Mouse (Mus musculus) intestine, embryonic 16.5 days (tissue): Measurements from ENCODE around the gene Cfap77. TPM values are rescaled to one million over a fixed set of nuclear protein-coding genes. Genes with fewer than 3 reads are reported as not detected.
A peak's percentile ranks its signal among the peaks of the same experiment; 100 is the strongest.

Experiments
- ATAC-seq: fragments of 200-750 bp; cut with Nextera tagmentation; 2 replicates; pipeline ENCODE4 v1.8.0; 2017; ENCODE audit warnings: moderate TSS enrichment, moderate library complexity
- H3K27ac ChIP-seq: fragments of 300-500 bp; sonication (generic); 2 replicates; pipeline ENCODE4 v1.5.1; 2014; ENCODE audit warnings: mild to moderate bottlenecking, low read length
- H3K27me3 ChIP-seq: fragments of 300-500 bp; sonication (generic); replicated peaks from 2 replicates; pipeline ENCODE4 v1.6.1; 2014; ENCODE audit warnings: low read length, control low read depth, mixed read lengths; ENCODE audit not compliant: control insufficient read depth, insufficient read depth
- H3K36me3 ChIP-seq: fragments of 300-500 bp; sonication (generic); 2 replicates; pipeline ENCODE4 v1.6.1; 2014; ENCODE audit warnings: low read length, control low read depth; ENCODE audit not compliant: control insufficient read depth, insufficient read depth
- H3K4me1 ChIP-seq: fragments of 300-500 bp; sonication (generic); 2 replicates; pipeline ENCODE4 v1.6.1; 2014; ENCODE audit warnings: low read length, control low read depth, mixed read lengths; ENCODE audit not compliant: control insufficient read depth, insufficient read depth
- H3K4me2 ChIP-seq: fragments of 300-500 bp; sonication (generic); 2 replicates; pipeline ENCODE4 v1.6.1; 2014; ENCODE audit warnings: low read depth, low read length, control low read depth
- H3K4me3 ChIP-seq: fragments of 300-500 bp; sonication (generic); 2 replicates; pipeline ENCODE4 v1.5.1; 2014; ENCODE audit warnings: mild to moderate bottlenecking, low read length
- H3K9ac ChIP-seq: fragments of 300-500 bp; sonication (generic); 2 replicates; pipeline ENCODE4 v1.6.1; 2014; ENCODE audit warnings: low read depth, low read length
- H3K9me3 ChIP-seq: fragments of 300-500 bp; sonication (generic); 2 replicates; pipeline ENCODE4 v1.6.1; 2016; ENCODE audit warnings: low read length, control low read depth; ENCODE audit not compliant: control insufficient read depth
- WGBS: fragments of 180-500 bp; shearing (Covaris S2); extraction: QIAGEN DNeasy Blood & Tissue Kit; methylation state at CpG from one replicate; pipeline ENCODE4 v1.1.7; 2014; 5-methylcytosine and 5-hydroxymethylcytosine counted together
- polyA plus RNA-seq: library from polyadenylated mRNA; unstranded; fragments of >200 nt; fragmentation: Nextera tagmentation; extraction: Ambion mirVana; gene quantifications from 2 replicates; pipeline ENCODE4 v1.2.1, GENCODE M21; 2015

Gene Cfap77
- polyA plus RNA-seq, 1 experiment from 2014 or later = 0.31 TPM

DNA sequence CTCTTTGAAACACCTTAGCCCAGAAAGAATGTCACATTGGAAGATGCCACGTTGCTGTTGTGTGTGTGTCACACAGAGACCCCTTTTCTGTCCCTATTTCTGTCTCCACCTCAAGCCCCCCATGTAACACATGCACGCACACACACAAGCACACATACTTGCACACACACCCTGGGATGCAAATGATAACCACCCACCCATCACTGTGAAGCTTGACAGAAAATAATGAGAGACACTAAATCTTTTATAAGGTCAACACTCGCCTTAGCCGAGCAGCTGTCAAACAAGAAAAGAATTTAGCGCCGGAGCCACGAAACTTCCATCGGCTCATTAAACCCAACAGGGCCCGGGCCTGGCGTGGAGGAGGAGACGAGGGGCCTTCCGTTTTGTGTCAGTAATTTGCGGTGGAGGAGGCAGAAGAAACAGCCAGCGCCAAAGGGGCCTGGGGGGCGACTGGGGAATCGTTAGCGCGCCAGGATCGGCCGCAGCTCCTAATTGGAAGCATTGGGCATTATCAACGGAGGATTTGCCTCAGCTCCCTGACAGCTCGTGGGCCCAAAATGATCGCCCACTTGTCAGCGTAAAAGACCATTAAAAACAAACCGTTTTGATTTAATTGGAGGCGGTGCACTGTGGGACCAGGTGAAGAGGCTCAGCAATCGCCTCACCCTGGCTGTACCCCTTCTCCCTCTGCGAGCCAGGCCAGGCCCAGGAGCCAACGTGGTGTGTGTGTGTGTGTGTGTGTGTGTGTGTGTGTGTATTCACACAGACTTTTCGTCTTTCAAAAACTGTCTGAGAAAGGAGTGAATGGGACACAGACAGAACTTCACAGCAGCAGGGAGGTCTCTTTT is 111.0 kb downstream of the Cfap77 start:
- WGBS = 46% methylated on average over 30 of the region's 30 CpGs
- H3K9me3 ChIP-seq = no peaks in the 10 kb centered on the region
- ATAC-seq = no peak
- no peak overlapping the region for H3K4me3 ChIP-seq
- H3K4me2 ChIP-seq = no peak overlapping the region
- H3K27ac ChIP-seq = no peak overlapping the region
- H3K27me3 ChIP-seq = no peaks in the 10 kb centered on the region
- no peaks in the 10 kb centered on the region for H3K36me3 ChIP-seq
- H3K4me1 ChIP-seq = no peaks in the 10 kb centered on the region
- no peak overlapping the region for H3K9ac ChIP-seq

DNA sequence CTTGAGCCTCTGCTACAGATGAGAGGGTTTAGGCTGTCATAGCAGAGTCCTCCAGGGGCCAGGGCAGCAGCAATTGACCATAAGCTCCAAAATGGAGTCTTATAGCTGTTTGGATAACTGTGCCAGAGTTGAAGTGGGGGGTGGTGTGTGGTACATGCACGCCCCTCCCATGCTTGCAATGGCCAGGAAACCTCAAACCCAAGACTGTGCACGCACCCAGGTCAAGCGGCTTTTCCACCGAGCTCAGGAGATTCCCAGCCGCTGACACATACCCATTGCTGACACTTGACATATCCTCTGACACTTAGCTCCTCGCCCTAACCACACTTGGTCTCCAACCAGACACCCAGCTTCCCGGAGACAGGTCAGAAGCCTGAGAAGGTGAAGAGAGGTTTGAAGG is 115.9 kb downstream of the Cfap77 start:
- H3K4me2 ChIP-seq = no peak overlapping the region
- H3K36me3 ChIP-seq = no peaks in the 10 kb centered on the region
- H3K9ac ChIP-seq = no peak overlapping the region
- H3K4me1 ChIP-seq = no peaks in the 10 kb centered on the region
- no peak for ATAC-seq
- no peak overlapping the region for H3K4me3 ChIP-seq
- no peak overlapping the region for H3K27ac ChIP-seq
- no peaks in the 10 kb centered on the region for H3K27me3 ChIP-seq
- 75% methylated on average over 7 of the region's 7 CpGs for WGBS
- no peaks in the 10 kb centered on the region for H3K9me3 ChIP-seq

DNA sequence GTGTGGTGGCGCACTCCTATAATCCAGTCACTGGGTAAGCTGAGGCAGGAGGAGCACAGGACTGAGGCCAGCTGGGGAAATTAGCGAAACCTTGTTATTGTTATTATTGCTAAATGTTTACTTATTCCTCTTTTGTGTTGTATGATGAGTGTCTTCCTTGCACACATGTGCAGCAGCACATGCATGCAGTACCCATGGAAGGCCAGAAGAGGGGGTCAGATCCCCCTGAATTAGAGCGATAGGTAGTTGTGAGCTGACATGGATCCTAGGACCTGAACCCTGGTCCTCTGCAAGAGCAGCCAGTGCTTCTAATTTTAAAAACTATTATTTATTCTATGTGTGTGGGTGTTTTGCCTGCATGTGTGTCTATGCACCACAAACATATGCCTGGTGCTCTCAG is 124.3 kb downstream of the Cfap77 start:
- ATAC-seq = no peak
- WGBS = 89% methylated on average over 3 of the region's 3 CpGs

DNA sequence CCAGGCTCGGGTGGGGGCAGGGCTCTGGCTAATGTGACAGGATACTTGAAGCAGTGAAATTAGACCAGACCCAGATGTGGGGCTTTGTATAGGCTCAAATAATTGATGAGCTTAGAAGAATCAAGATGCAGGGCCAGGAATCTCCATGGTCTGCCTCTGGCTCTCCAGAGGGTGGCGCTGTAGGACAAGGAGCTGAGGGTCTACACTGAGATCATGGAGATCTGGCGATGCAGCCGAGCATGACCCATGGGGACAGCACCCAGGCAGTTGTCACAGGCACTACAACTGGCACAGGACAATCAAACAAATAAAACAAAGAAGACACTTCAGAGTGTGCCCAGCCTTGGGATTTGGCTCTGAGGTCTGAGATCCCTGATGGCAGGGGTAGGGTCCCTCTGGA is 131.0 kb downstream of the Cfap77 start:
- H3K27me3 ChIP-seq = peaks cover 32% of the 10 kb centered on the region

More for the DNA sequence above, 124.3 kb downstream of the Cfap77 start:
- no peak overlapping the region for H3K4me3 ChIP-seq
- no peaks in the 10 kb centered on the region for H3K27me3 ChIP-seq
- no peak overlapping the region for H3K27ac ChIP-seq
- no peaks in the 10 kb centered on the region for H3K9me3 ChIP-seq
- no peaks in the 10 kb centered on the region for H3K36me3 ChIP-seq
- H3K9ac ChIP-seq = no peak overlapping the region
- no peaks in the 10 kb centered on the region for H3K4me1 ChIP-seq
- H3K4me2 ChIP-seq = no peak overlapping the region

DNA sequence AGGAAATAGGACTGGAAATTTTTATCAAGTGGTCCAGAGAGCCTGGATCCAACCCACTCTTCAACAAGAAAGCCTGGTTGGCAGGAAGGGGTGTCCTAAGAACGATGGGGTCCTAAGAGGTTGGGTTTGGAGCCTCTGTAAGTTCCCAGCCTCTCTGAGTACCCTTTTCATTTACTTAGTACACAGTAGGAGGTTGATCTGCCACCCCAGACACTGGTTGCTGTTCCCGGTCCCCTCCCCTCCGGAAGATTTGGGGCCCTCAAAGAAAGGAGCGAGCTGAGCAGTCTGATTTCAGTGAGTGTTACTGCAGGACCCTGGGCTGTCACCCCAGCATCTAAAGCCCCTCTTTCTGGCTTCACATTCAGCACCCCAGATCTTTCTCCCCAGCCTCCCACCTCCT is 135.9 kb downstream of the Cfap77 start:
- H3K4me2 ChIP-seq = no peak overlapping the region
- no peaks in the 10 kb centered on the region for H3K36me3 ChIP-seq
- H3K9ac ChIP-seq = no peak overlapping the region
- no peaks in the 10 kb centered on the region for H3K9me3 ChIP-seq
- no peak for ATAC-seq
- H3K4me1 ChIP-seq = peaks cover 4% of the 10 kb centered on the region; the same call in 1 of the 2 replicates
- H3K27me3 ChIP-seq = peaks cover 69% of the 10 kb centered on the region
- 1% methylated on average over 4 of the region's 4 CpGs for WGBS
- H3K4me3 ChIP-seq = no peak overlapping the region
- H3K27ac ChIP-seq = no peak overlapping the region

More for the DNA sequence above, 131.0 kb downstream of the Cfap77 start:
- Histone ChIP-seq H3K4me1 (no peaks in the 10 kb centered on the region), H3K9me3 (no peaks in the 10 kb centered on the region), H3K9ac (no peak overlapping the region), H3K4me2 (no peak overlapping the region), H3K4me3 (no peak overlapping the region), H3K36me3 (no peaks in the 10 kb centered on the region), H3K27ac (no peak overlapping the region)
- peak; percentile 48; the same call in 1 of the 2 replicates for ATAC-seq
- WGBS = 1% methylated on average over 4 of the region's 4 CpGs

DNA sequence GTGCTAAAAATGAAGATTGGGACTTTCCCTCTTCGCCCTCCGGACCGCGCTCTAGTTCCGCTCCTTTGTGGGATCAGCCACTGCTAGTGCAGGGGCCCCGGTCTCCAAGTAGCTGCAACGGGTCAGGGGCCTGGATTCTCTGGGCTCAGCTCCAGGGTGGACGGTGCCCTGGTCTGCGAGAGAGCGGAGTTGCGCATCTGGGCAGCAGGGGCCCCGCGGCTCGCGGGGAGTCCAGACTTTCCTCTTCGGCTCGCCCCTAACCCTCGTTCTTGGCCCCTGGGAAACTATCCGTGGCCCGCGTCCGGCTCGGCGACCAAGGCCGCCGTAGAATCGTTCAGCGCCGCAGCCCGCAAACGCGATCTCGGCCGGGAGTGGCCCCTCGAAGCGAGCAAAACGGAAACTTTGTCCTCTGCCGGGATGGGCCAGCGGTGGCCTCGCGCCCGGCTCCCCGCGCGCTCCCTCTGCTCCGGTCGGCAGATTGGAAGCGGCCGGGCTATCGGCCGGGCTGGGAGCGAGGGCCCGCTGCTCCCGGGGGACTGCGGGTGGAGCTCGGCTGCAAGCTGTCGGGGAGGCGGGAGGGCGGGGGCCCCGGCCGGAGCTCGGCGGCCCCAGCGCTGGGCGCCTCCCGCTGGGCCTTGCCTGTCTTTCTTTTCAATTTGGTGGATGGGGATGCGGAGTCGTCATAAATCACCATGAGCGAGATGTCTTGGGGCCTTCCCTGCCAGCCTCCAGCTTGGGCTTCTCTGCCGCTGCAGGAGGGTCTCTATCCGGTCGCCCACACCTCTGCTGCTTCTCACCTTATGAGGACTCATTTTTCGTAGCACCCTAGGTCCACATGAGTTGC is 137.1 kb downstream of the Cfap77 start:
- no peak overlapping the region for H3K27ac ChIP-seq
- WGBS = 1% methylated on average over 73 of the region's 73 CpGs
- H3K4me1 ChIP-seq = peaks cover 4% of the 10 kb centered on the region; the same call in 1 of the 2 replicates
- H3K27me3 ChIP-seq = peaks cover 68% of the 10 kb centered on the region
- peak overlapping the region; percentile 27 for H3K4me2 ChIP-seq
- peak overlapping the region; percentile 16; the same call in 1 of the 2 replicates for H3K4me3 ChIP-seq
- no peak overlapping the region for H3K9ac ChIP-seq
- ATAC-seq = no peak
- H3K9me3 ChIP-seq = no peaks in the 10 kb centered on the region
- H3K36me3 ChIP-seq = no peaks in the 10 kb centered on the region

DNA sequence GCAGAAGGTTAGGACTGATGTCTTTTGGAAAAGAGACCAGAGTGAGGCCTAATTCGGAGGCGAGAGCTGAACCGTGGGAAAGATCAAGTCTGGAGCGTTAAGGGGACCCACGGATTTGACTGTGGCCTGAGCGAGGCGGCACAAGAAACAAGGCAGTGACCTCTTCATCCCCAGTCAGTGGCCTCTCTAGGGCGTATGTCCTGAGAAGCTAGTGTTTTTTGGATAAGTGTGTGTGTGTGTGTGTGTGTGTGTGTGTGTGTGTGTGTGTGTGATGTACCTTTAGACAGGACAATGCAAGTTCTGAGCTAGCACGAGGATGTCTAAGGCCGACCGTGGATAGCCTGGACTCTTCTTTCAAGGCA is 137.7 kb downstream of the Cfap77 start:
- peaks cover 4% of the 10 kb centered on the region; the same call in 1 of the 2 replicates for H3K4me1 ChIP-seq
- WGBS = 6% methylated on average over 11 of the region's 11 CpGs
- no peak overlapping the region for H3K4me3 ChIP-seq
- no peak overlapping the region for H3K27ac ChIP-seq
- no peak overlapping the region for H3K4me2 ChIP-seq
- no peak for ATAC-seq
- peaks cover 64% of the 10 kb centered on the region for H3K27me3 ChIP-seq
- no peaks in the 10 kb centered on the region for H3K9me3 ChIP-seq
- H3K9ac ChIP-seq = no peak overlapping the region
- no peaks in the 10 kb centered on the region for H3K36me3 ChIP-seq

DNA sequence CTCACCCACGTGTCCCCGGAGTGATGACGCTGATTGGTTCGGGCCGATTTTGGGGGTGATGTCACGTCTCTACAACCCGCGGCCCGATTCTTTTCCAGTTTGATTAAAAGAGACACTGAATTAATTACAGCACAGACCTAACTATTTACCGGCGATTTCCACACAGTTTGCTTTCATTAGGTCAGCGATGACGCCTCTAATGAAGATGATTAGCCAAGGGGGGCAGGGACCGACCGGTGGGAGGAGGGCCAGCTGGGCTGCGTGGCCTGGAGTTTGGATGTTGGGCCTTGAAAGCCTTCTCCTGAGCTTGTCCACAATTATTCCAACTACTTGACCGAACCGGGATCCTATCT is 138.4 kb downstream of the Cfap77 start, which contains the start of gene Barhl1:
Barhl1 (minus strand) TSS at position 156 of the 353 bp plus-strand sequence.
- WGBS = 5% methylated on average over 18 of the region's 18 CpGs
- H3K9ac ChIP-seq = no peak within 1 kb of the TSS
- ATAC-seq = no peak
- no peak within 1 kb of the TSS for H3K4me2 ChIP-seq
- H3K4me1 ChIP-seq = peaks cover 4% of the 10 kb centered on the region; the same call in 1 of the 2 replicates
- no peak within 1 kb of the TSS; the same call in 1 of the 2 replicates for H3K4me3 ChIP-seq
- no peaks in the 10 kb centered on the region for H3K9me3 ChIP-seq
- peaks cover 64% of the 10 kb centered on the region for H3K27me3 ChIP-seq
- H3K27ac ChIP-seq = no peak within 1 kb of the TSS
- H3K36me3 ChIP-seq = no peaks in the 10 kb centered on the region

DNA sequence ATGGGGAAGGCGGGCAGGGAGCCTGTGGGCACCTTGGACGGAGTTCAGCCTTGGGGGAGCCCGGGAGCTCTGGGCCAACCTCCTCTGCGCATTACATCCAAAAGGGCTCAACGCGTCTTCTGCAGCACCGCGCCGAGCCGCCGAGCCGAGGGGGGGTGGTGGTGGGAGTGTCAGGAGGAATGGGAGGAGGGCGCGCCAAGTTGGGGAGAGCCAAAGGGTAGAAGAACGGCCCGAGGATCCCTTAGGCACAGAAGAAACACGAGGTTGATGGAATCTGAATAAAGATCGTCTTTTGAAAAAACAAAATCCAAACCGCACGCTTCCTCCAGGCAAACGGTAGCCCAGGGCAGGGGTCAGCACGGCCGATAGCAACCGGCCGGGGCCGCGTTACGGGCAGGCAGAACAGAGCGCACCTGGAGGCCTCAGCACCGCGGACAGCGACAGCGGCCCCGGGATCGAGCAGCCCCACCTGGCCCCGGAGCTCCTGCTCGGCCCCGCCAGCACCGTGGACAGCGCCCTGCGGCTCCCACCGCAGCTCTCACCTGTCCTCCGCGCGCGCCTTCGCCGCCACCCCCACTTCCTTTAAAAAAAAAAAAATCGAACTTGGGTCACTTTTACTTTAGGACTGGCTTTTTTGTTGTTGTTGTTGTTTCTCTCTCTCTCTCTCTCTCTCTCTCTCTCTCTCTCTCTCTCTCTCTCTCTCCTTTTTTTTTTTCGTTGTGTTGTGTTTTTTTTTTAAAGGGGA is 138.9 kb downstream of the Cfap77 start:
- no peaks in the 10 kb centered on the region for H3K36me3 ChIP-seq
- no peak overlapping the region; the same call in 1 of the 2 replicates for H3K4me3 ChIP-seq
- H3K4me1 ChIP-seq = peaks cover 4% of the 10 kb centered on the region; the same call in 1 of the 2 replicates
- H3K27ac ChIP-seq = no peak overlapping the region
- no peak overlapping the region for H3K9ac ChIP-seq
- no peak overlapping the region for H3K4me2 ChIP-seq
- H3K9me3 ChIP-seq = no peaks in the 10 kb centered on the region
- ATAC-seq = peak; percentile 92
- H3K27me3 ChIP-seq = peaks cover 67% of the 10 kb centered on the region
- WGBS = 2% methylated on average over 50 of the region's 50 CpGs
